Mouse (Mus musculus): ENCODE data around the gene Nphp4. TPM values are rescaled to one million over a fixed set of nuclear protein-coding genes. Genes with fewer than 3 reads are reported as not detected.

The Nphp4 gene
- 1.5 and 5.0 TPM in 2 replicates for total RNA-seq (2014; rRNA removed; ENCODE audit: low replicate concordance)
- polyA plus RNA-seq (2015; fragmentation: Nextera tagmentation; extraction: Ambion mirVana), result 0.46 and 0.51 TPM in 2 replicates

DNA sequence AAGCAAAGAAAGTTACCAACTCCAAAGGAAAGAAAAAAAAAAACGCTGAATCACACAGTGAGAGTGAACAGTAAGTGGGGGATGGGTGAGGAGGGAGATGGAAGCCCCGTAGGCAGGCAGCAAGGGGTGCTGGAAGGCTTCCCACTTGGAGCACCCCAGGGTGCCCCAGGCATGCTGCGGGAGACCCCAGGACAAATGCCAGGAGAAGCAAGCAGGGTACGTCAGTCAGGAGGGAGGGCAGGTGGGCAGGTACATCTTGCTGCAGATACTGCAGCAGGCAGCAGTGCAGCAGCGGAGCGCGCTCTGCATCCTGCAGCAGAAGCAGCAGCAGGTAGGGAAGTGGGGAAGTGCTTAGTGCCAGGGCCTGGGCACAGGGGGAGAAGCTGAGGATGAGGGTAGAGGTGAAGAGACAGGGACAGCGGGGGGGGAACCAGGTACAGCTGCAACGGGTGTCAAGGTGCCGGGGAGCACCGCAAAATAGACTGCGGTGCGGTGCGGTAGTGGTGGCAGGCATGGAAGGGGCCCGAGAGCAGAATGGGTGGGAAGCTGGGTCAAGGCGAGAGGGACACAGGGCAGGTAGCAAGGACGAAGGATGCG lies at the start of gene Nphp4:
Nphp4 (plus strand) TSS at position 280 of the 597 bp plus-strand sequence.
- TF ChIP-seq CTCF (IDR thresholded peaks at IDR 0.05; ENCODE audit: low read depth) (no peak), EP300 (IDR thresholded peaks at IDR 0.05; ENCODE audit: low read depth) (no peak)
- peak within 1 kb of the TSS; percentile 85 for H3K4me3 ChIP-seq (ENCODE audit: low read depth, low read length)
- WGBS, result 7% methylated on average over 18 of the region's 18 CpGs

DNA sequence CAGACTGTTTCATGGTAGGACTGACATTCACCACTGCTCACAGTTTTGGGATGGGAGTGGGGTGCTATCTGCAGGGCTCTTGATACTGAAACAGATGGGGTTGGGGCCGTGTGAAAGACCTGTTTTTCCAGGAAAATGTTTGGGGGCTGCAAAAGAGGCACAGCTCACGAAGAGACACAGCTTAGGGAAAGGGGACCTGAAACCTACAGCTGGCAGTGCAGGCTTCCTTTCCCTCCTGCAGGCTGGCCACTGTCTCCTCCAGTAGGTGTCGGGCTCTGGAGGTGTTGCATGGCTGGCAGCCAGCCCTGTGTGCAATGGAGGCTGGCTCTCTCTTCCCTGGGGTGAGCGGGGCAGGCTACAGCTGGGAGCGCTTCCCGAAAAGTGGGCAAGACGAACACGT lies 48.2 kb upstream of the Nphp4 start:
- Histone ChIP-seq H3K9ac (replicated peaks; ENCODE audit: low read depth, low read length) (no peak overlapping the region), H3K9me3 (replicated peaks; ENCODE audit: control insufficient read depth, low read length) (no peaks in the 10 kb centered on the region), H3K27me3 (ENCODE audit: control insufficient read depth, insufficient read depth, low read length) (no peaks in the 10 kb centered on the region), H3K4me1 (ENCODE audit: control insufficient read depth, insufficient read depth) (no peaks in the 10 kb centered on the region), H3K27ac (ENCODE audit: low read depth) (no peak overlapping the region), H3K36me3 (replicated peaks; ENCODE audit: control insufficient read depth, insufficient read depth, low read length) (no peaks in the 10 kb centered on the region), H3K4me2 (ENCODE audit: low read depth, low read length) (no peak overlapping the region), H3K4me3 (ENCODE audit: low read depth, low read length) (no peak overlapping the region)
- no peak for ATAC-seq (ENCODE audit: insufficient read depth, low read depth)
- 47% methylated on average over 8 of the region's 8 CpGs for WGBS
- DNase-seq (ENCODE audit: low spot score), result no peak
- TF ChIP-seq EP300 (IDR thresholded peaks at IDR 0.05; ENCODE audit: low read depth), result no peak
- TF ChIP-seq CTCF (IDR thresholded peaks at IDR 0.05; ENCODE audit: low read depth), result no peak

More for the DNA sequence above, at the start of gene Nphp4:
- no peak within 1 kb of the TSS for H3K27ac ChIP-seq (ENCODE audit: low read depth)
- peaks cover 22% of the 10 kb centered on the region for H3K27me3 ChIP-seq (ENCODE audit: control insufficient read depth, insufficient read depth, low read length)
- ATAC-seq (ENCODE audit: insufficient read depth, low read depth) (no peak), DNase-seq (ENCODE audit: low spot score) (no peak)
- peaks cover 8% of the 10 kb centered on the region; the same call in 1 of the 2 replicates for H3K4me1 ChIP-seq (ENCODE audit: control insufficient read depth, insufficient read depth)
- H3K4me2 ChIP-seq (ENCODE audit: low read depth, low read length), result peak within 1 kb of the TSS; percentile 92
- no peaks in the 10 kb centered on the region for H3K36me3 ChIP-seq (replicated peaks; ENCODE audit: control insufficient read depth, insufficient read depth, low read length)
- H3K9me3 ChIP-seq (replicated peaks; ENCODE audit: control insufficient read depth, low read length), result peaks cover 10% of the 10 kb centered on the region
- peak within 1 kb of the TSS; percentile 64; the same call in 1 of the 2 replicates for H3K9ac ChIP-seq (replicated peaks; ENCODE audit: low read depth, low read length)

DNA sequence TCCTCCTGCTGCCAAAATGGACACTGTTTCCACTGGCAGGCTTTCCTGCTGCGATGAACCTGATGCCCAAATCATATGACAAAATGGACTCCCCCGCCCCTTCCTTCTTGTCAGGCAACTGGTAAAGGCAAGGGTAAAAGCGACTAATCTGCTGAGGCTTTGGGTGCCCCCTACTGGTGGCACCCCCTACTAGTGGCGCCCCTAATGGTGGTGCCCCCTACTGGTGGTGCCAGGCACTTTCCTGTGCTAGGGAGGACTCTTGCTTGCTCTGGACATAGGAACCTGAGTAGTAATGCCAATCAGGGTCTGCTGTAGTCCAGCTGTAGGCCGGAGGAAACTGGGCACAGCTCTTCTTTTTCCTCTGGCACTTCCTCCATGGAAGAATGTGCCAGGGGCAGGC lies 44.2 kb upstream of the Nphp4 start:
- no peak for DNase-seq (ENCODE audit: low spot score)
- Histone ChIP-seq H3K36me3 (replicated peaks; ENCODE audit: control insufficient read depth, insufficient read depth, low read length) (no peaks in the 10 kb centered on the region), H3K27ac (ENCODE audit: low read depth) (no peak overlapping the region), H3K4me3 (ENCODE audit: low read depth, low read length) (no peak overlapping the region), H3K4me2 (ENCODE audit: low read depth, low read length) (no peak overlapping the region), H3K27me3 (ENCODE audit: control insufficient read depth, insufficient read depth, low read length) (no peaks in the 10 kb centered on the region), H3K9me3 (replicated peaks; ENCODE audit: control insufficient read depth, low read length) (no peaks in the 10 kb centered on the region), H3K9ac (replicated peaks; ENCODE audit: low read depth, low read length) (no peak overlapping the region), H3K4me1 (ENCODE audit: control insufficient read depth, insufficient read depth) (no peaks in the 10 kb centered on the region)
- TF ChIP-seq CTCF (IDR thresholded peaks at IDR 0.05; ENCODE audit: low read depth), result peak; percentile 58
- no peak for TF ChIP-seq EP300 (IDR thresholded peaks at IDR 0.05; ENCODE audit: low read depth)
- no peak for ATAC-seq (ENCODE audit: insufficient read depth, low read depth)
- WGBS, result 56% methylated on average over 5 of the region's 5 CpGs

DNA sequence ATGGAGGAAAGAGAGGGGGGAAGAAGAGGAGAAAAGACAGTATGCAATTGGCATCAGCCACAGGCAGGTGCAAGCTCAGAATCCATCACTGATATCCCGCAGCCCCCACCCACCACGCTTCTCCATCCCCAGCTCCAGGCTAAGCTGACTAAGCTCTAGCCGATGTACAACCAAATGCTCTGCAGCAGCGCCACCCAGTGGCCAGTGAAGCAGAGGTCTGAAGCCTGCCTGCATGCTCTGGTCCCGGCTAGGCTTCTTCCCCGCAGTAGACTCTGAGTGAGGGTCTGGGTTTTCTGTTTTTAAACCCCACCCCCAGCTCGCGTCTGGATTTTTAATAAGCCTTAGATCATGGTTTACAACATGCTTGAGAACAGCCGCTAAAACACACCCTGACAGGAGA lies 41.7 kb upstream of the Nphp4 start:
- Histone ChIP-seq H3K4me2 (ENCODE audit: low read depth, low read length) (peak overlapping the region; percentile 39), H3K9me3 (replicated peaks; ENCODE audit: control insufficient read depth, low read length) (no peaks in the 10 kb centered on the region), H3K9ac (replicated peaks; ENCODE audit: low read depth, low read length) (no peak overlapping the region), H3K36me3 (replicated peaks; ENCODE audit: control insufficient read depth, insufficient read depth, low read length) (no peaks in the 10 kb centered on the region), H3K4me3 (ENCODE audit: low read depth, low read length) (no peak overlapping the region), H3K4me1 (ENCODE audit: control insufficient read depth, insufficient read depth) (no peaks in the 10 kb centered on the region), H3K27ac (ENCODE audit: low read depth) (no peak overlapping the region), H3K27me3 (ENCODE audit: control insufficient read depth, insufficient read depth, low read length) (no peaks in the 10 kb centered on the region)
- ATAC-seq (ENCODE audit: insufficient read depth, low read depth) (peak; percentile 84), DNase-seq (ENCODE audit: low spot score) (peak; percentile 48)
- TF ChIP-seq EP300 (IDR thresholded peaks at IDR 0.05; ENCODE audit: low read depth), result no peak
- peak; percentile 86 for TF ChIP-seq CTCF (IDR thresholded peaks at IDR 0.05; ENCODE audit: low read depth)
- 3% methylated on average over 9 of the region's 9 CpGs for WGBS

DNA sequence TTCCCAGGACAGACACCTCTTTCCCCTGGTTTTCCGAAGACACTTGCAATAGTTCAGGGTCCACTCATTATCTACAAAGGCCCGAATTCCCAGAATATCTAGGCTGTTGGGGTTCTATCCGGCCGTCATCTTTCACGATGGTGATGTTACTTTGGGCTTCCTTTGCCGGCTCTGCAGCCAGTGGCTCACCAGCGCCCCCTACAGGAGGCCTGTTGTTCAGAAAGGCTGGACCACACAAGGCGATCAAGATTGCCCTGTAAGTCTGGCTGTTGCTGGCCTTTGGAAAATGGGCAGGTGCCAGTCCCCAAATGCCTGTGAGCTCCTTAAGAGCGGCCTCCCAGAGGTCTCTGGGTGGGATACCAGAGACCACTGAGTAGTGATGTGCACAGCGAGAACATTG lies 41.3 kb upstream of the Nphp4 start:
- no peaks in the 10 kb centered on the region for H3K9me3 ChIP-seq (replicated peaks; ENCODE audit: control insufficient read depth, low read length)
- peak; percentile 19 for DNase-seq (ENCODE audit: low spot score)
- H3K4me3 ChIP-seq (ENCODE audit: low read depth, low read length), result no peak overlapping the region
- no peak overlapping the region for H3K27ac ChIP-seq (ENCODE audit: low read depth)
- H3K9ac ChIP-seq (replicated peaks; ENCODE audit: low read depth, low read length), result no peak overlapping the region
- peak; percentile 40; the same call in 1 of the 2 replicates for ATAC-seq (ENCODE audit: insufficient read depth, low read depth)
- H3K36me3 ChIP-seq (replicated peaks; ENCODE audit: control insufficient read depth, insufficient read depth, low read length), result no peaks in the 10 kb centered on the region
- H3K4me1 ChIP-seq (ENCODE audit: control insufficient read depth, insufficient read depth), result no peaks in the 10 kb centered on the region
- TF ChIP-seq CTCF (IDR thresholded peaks at IDR 0.05; ENCODE audit: low read depth), result peak; percentile 79
- no peak for TF ChIP-seq EP300 (IDR thresholded peaks at IDR 0.05; ENCODE audit: low read depth)
- WGBS, result 16% methylated on average over 10 of the region's 10 CpGs
- no peaks in the 10 kb centered on the region for H3K27me3 ChIP-seq (ENCODE audit: control insufficient read depth, insufficient read depth, low read length)
- peak overlapping the region; percentile 39 for H3K4me2 ChIP-seq (ENCODE audit: low read depth, low read length)

DNA sequence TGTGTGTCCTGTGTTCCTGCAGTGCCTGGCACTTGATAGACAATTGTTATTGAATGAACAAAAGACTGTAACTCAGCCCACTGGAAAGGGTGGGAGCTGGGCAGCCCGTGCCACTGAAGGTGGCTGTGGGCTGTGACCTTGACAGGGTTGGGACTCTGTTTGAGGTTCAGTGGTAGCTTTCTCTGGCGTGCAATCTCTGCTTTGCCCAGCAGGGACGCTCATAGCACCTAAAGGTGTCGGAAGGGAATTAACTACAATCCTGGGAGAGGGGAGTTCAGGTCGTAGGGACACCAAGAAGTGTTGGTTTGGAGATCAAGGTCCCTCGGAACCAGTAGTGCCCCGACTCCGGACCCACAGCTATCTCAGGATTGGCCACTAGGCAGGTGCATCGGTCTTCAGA lies 35.6 kb upstream of the Nphp4 start:
- no peak overlapping the region for H3K9ac ChIP-seq (replicated peaks; ENCODE audit: low read depth, low read length)
- no peak overlapping the region for H3K27ac ChIP-seq (ENCODE audit: low read depth)
- no peaks in the 10 kb centered on the region for H3K4me1 ChIP-seq (ENCODE audit: control insufficient read depth, insufficient read depth)
- ATAC-seq (ENCODE audit: insufficient read depth, low read depth) (no peak), DNase-seq (ENCODE audit: low spot score) (no peak)
- H3K27me3 ChIP-seq (ENCODE audit: control insufficient read depth, insufficient read depth, low read length), result no peaks in the 10 kb centered on the region
- no peaks in the 10 kb centered on the region for H3K36me3 ChIP-seq (replicated peaks; ENCODE audit: control insufficient read depth, insufficient read depth, low read length)
- TF ChIP-seq CTCF (IDR thresholded peaks at IDR 0.05; ENCODE audit: low read depth) (no peak; the same call in 1 of the 2 replicates), EP300 (IDR thresholded peaks at IDR 0.05; ENCODE audit: low read depth) (no peak)
- 61% methylated on average over 9 of the region's 9 CpGs for WGBS
- no peak overlapping the region for H3K4me3 ChIP-seq (ENCODE audit: low read depth, low read length)
- H3K4me2 ChIP-seq (ENCODE audit: low read depth, low read length), result no peak overlapping the region
- no peaks in the 10 kb centered on the region for H3K9me3 ChIP-seq (replicated peaks; ENCODE audit: control insufficient read depth, low read length)

All from heart, postnatal 0 days (tissue).